Mouse (Mus musculus): ENCODE results near the gene Kremen2. TPM values are rescaled to one million over a fixed set of nuclear protein-coding genes. Genes with fewer than 3 reads are reported as not detected.

The Kremen2 gene
- polyA plus RNA-seq, 1 experiment = 0.88 TPM

- Histone ChIP-seq H3K36me3 (ENCODE audit: control insufficient read depth, insufficient read depth) (peaks cover 3% of the 10 kb centered on the region), H3K79me2 (ENCODE audit: control insufficient read depth, insufficient read depth) (no peaks in the 10 kb centered on the region), H3K4me3 (no peak overlapping the region), H3ac (ENCODE audit: control insufficient read depth, insufficient read length) (no peak overlapping the region), H3K4me2 (ENCODE audit: low read depth) (no peak overlapping the region), H3K27me3 (ENCODE audit: control insufficient read depth, insufficient read depth, insufficient read length) (no peaks in the 10 kb centered on the region)
- TF ChIP-seq E2F4 (IDR thresholded peaks at IDR 0.05; ENCODE audit: insufficient read depth) = no peak
- TF ChIP-seq POLR2A (IDR thresholded peaks at IDR 0.05; ENCODE audit: insufficient read length, low read depth) = no peak
- no peak for TF ChIP-seq MAX (IDR thresholded peaks at IDR 0.05; ENCODE audit: low read depth)
- TF ChIP-seq TCF3 (IDR thresholded peaks at IDR 0.05; ENCODE audit: insufficient read length, low read depth) = no peak
- no peak for TF ChIP-seq USF1 (IDR thresholded peaks at IDR 0.05; ENCODE audit: low read depth)
- no peak for TF ChIP-seq SRF (IDR thresholded peaks at IDR 0.05; ENCODE audit: control insufficient read depth, insufficient read length, low read depth)
- TF ChIP-seq TCF12 (IDR thresholded peaks at IDR 0.05; ENCODE audit: insufficient read depth, poor library complexity, severe bottlenecking) = no peak
- TF ChIP-seq MYOG (IDR thresholded peaks at IDR 0.05; ENCODE audit: control insufficient read depth in 1 of 3, insufficient read depth in 1 of 3, insufficient read length in 2 of 3, low read depth in 2 of 3) = no peak
- TF ChIP-seq REST (IDR thresholded peaks at IDR 0.05; ENCODE audit: insufficient read depth, insufficient read length) = no peak
- no peak for TF ChIP-seq CEBPB (IDR thresholded peaks at IDR 0.05; ENCODE audit: insufficient read depth, poor library complexity, severe bottlenecking)
- no peak for TF ChIP-seq MYOD1 (IDR thresholded peaks at IDR 0.05; ENCODE audit: control insufficient read depth in 1 of 3, insufficient read length in 2 of 3, low read depth in 2 of 3)
- no peak for TF ChIP-seq POLR2AphosphoS2 (IDR thresholded peaks at IDR 0.05; ENCODE audit: insufficient read length, low read depth)
Measured at GRCm38 (mm10) chr17:23762976-23763375, 17.3 kb upstream of the Kremen2 start.

GRCm38 (mm10) chr17:23761155-23761554 lies 15.5 kb upstream of the Kremen2 start:
- H3K4me3 ChIP-seq = no peak overlapping the region
- H3K36me3 ChIP-seq (ENCODE audit: control insufficient read depth, insufficient read depth) = peaks cover 8% of the 10 kb centered on the region
- H3K4me2 ChIP-seq (ENCODE audit: low read depth) = no peak overlapping the region
- H3ac ChIP-seq (ENCODE audit: control insufficient read depth, insufficient read length) = no peak overlapping the region
- H3K27me3 ChIP-seq (ENCODE audit: control insufficient read depth, insufficient read depth, insufficient read length) = no peaks in the 10 kb centered on the region
- H3K79me2 ChIP-seq (ENCODE audit: control insufficient read depth, insufficient read depth) = no peaks in the 10 kb centered on the region
- no peak for TF ChIP-seq TCF12 (IDR thresholded peaks at IDR 0.05; ENCODE audit: insufficient read depth, poor library complexity, severe bottlenecking)
- no peak for TF ChIP-seq USF1 (IDR thresholded peaks at IDR 0.05; ENCODE audit: low read depth)
- no peak for TF ChIP-seq MYOG (IDR thresholded peaks at IDR 0.05; ENCODE audit: control insufficient read depth in 1 of 3, insufficient read depth in 1 of 3, insufficient read length in 2 of 3, low read depth in 2 of 3)
- TF ChIP-seq REST (IDR thresholded peaks at IDR 0.05; ENCODE audit: insufficient read depth, insufficient read length) = no peak
- TF ChIP-seq TCF3 (IDR thresholded peaks at IDR 0.05; ENCODE audit: insufficient read length, low read depth) = no peak
- no peak for TF ChIP-seq MAX (IDR thresholded peaks at IDR 0.05; ENCODE audit: low read depth)
- no peak for TF ChIP-seq E2F4 (IDR thresholded peaks at IDR 0.05; ENCODE audit: insufficient read depth)
- TF ChIP-seq POLR2A (IDR thresholded peaks at IDR 0.05; ENCODE audit: insufficient read length, low read depth) = no peak
- TF ChIP-seq POLR2AphosphoS2 (IDR thresholded peaks at IDR 0.05; ENCODE audit: insufficient read length, low read depth) = no peak
- no peak for TF ChIP-seq SRF (IDR thresholded peaks at IDR 0.05; ENCODE audit: control insufficient read depth, insufficient read length, low read depth)
- TF ChIP-seq CEBPB (IDR thresholded peaks at IDR 0.05; ENCODE audit: insufficient read depth, poor library complexity, severe bottlenecking) = no peak
- no peak for TF ChIP-seq MYOD1 (IDR thresholded peaks at IDR 0.05; ENCODE audit: control insufficient read depth in 1 of 3, insufficient read length in 2 of 3, low read depth in 2 of 3)

- Histone ChIP-seq H3K79me2 (ENCODE audit: control insufficient read depth, insufficient read depth) (no peaks in the 10 kb centered on the region), H3ac (ENCODE audit: control insufficient read depth, insufficient read length) (no peak overlapping the region), H3K27me3 (ENCODE audit: control insufficient read depth, insufficient read depth, insufficient read length) (no peaks in the 10 kb centered on the region), H3K36me3 (ENCODE audit: control insufficient read depth, insufficient read depth) (peaks cover 11% of the 10 kb centered on the region), H3K4me3 (no peak overlapping the region), H3K4me2 (ENCODE audit: low read depth) (no peak overlapping the region)
- no peak for TF ChIP-seq USF1 (IDR thresholded peaks at IDR 0.05; ENCODE audit: low read depth)
- no peak for TF ChIP-seq TCF12 (IDR thresholded peaks at IDR 0.05; ENCODE audit: insufficient read depth, poor library complexity, severe bottlenecking)
- TF ChIP-seq E2F4 (IDR thresholded peaks at IDR 0.05; ENCODE audit: insufficient read depth) = no peak
- TF ChIP-seq MYOG (IDR thresholded peaks at IDR 0.05; ENCODE audit: control insufficient read depth in 1 of 3, insufficient read depth in 1 of 3, insufficient read length in 2 of 3, low read depth in 2 of 3) = no peak
- no peak for TF ChIP-seq MAX (IDR thresholded peaks at IDR 0.05; ENCODE audit: low read depth)
Measured at GRCm38 (mm10) chr17:23760231-23760630, 14.6 kb upstream of the Kremen2 start.

- peaks cover 12% of the 10 kb centered on the region for H3K36me3 ChIP-seq (ENCODE audit: control insufficient read depth, insufficient read depth)
- no peak overlapping the region for H3K4me2 ChIP-seq (ENCODE audit: low read depth)
- TF ChIP-seq MAX (IDR thresholded peaks at IDR 0.05; ENCODE audit: low read depth) = no peak
- TF ChIP-seq CEBPB (IDR thresholded peaks at IDR 0.05; ENCODE audit: insufficient read depth, poor library complexity, severe bottlenecking) = no peak
- no peak for TF ChIP-seq MYOD1 (IDR thresholded peaks at IDR 0.05; ENCODE audit: control insufficient read depth in 1 of 3, insufficient read length in 2 of 3, low read depth in 2 of 3)
- no peak for TF ChIP-seq REST (IDR thresholded peaks at IDR 0.05; ENCODE audit: insufficient read depth, insufficient read length)
- no peak for TF ChIP-seq POLR2A (IDR thresholded peaks at IDR 0.05; ENCODE audit: insufficient read length, low read depth)
- TF ChIP-seq SRF (IDR thresholded peaks at IDR 0.05; ENCODE audit: control insufficient read depth, insufficient read length, low read depth) = no peak
Measured at GRCm38 (mm10) chr17:23758801-23759200, 13.2 kb upstream of the Kremen2 start.

GRCm38 (mm10) chr17:23757581-23757980 lies 11.9 kb upstream of the Kremen2 start:
- H3K79me2 ChIP-seq (ENCODE audit: control insufficient read depth, insufficient read depth) = no peaks in the 10 kb centered on the region
- no peaks in the 10 kb centered on the region for H3K27me3 ChIP-seq (ENCODE audit: control insufficient read depth, insufficient read depth, insufficient read length)
- H3K4me2 ChIP-seq (ENCODE audit: low read depth) = no peak overlapping the region
- TF ChIP-seq REST (IDR thresholded peaks at IDR 0.05; ENCODE audit: insufficient read depth, insufficient read length) (no peak), MYOG (IDR thresholded peaks at IDR 0.05; ENCODE audit: control insufficient read depth in 1 of 3, insufficient read depth in 1 of 3, insufficient read length in 2 of 3, low read depth in 2 of 3) (no peak)
- H3K36me3 ChIP-seq (ENCODE audit: control insufficient read depth, insufficient read depth) = peaks cover 12% of the 10 kb centered on the region
- no peak overlapping the region for H3K4me3 ChIP-seq
- H3ac ChIP-seq (ENCODE audit: control insufficient read depth, insufficient read length) = no peak overlapping the region

More at GRCm38 (mm10) chr17:23758801-23759200, 13.2 kb upstream of the Kremen2 start:
- H3K4me3 ChIP-seq = no peak overlapping the region
- H3K79me2 ChIP-seq (ENCODE audit: control insufficient read depth, insufficient read depth) = no peaks in the 10 kb centered on the region
- H3ac ChIP-seq (ENCODE audit: control insufficient read depth, insufficient read length) = no peak overlapping the region
- H3K27me3 ChIP-seq (ENCODE audit: control insufficient read depth, insufficient read depth, insufficient read length) = no peaks in the 10 kb centered on the region
